Mouse (Mus musculus) retina, adult 2 months (tissue): ENCODE results near the gene Mad2l2.
"Not testable (repeated sequence)": the region's sequence is repeated elsewhere in the genome, so short reads cannot be mapped to it uniquely, and the experiment has no call there.

ENCODE experiments used
- DNase-seq: peaks from one replicate; pipeline ENCODE4 v3.0.0-alpha.2; 2012; ENCODE audit warnings: low read depth, low spot score

Gene Mad2l2

GRCm38 (mm10) chr4:148107621-148108291 lies 22.4 kb upstream of the Mad2l2 start:
- DNase-seq, result no peak

DNA sequence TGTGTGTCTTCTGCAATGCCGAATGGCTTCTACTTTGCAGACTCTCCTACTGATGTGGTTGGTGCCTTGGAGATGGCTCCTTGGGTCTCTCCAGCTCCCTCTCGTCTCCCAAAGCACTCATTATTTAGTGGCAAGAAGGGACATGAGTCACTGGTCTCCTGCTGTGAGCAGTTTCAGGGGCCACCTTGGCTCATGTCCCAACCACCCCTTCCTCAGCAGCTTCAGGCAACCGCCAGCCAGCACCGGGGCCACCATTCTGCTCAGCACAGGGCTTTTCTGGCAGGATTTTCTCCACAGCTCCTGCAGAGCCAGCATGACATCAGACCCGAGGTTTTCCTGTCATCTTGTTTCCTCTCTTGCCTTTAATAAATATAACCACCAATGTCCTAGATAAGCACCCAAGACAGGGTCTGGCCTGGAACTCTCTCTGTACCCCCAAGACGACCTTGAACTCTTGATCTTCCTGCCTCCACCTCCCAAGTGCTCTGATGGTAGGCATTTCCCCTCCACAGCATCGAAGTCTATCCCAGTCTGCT lies 21.6 kb upstream of the Mad2l2 start:
- no peak for DNase-seq

DNA sequence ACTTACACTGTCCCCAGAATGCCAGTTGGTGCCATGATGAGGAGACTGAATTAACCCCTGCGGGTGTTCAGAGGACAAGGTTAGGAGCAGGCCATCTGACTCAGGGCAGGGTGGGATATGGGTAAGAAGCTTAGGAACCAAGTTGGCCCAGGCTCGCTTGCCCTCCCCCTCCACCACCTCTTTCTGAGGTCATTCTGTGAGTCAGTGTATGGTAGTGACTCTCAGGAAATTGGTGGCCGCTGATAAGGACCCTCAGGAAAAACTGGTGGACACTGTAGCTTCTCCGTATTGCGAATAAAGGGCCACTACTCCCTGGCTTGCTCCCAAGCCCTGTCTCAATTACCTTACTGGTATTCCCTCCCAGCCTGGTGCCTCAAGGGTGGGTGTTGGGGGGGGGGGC lies 21.0 kb upstream of the Mad2l2 start:
- DNase-seq, result no peak

DNA sequence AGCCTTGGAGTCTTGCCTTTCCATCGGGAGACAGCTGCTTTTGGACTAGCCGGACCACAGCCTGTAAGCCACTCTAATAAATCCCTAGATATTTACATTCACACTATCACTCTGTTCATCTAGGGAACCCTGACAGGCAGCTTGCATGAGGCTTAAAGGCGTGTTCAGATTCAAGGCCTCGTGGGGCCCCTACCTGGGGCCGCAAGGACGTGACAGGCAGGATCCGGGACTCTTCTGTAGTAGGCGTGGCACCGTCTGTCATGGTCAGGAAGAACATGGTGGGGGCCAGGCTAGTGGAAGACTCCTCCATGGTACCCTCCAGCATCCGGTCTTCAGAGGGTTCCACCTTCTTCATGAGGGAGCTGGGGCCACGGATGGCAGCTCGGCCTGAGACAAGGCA lies 17.7 kb upstream of the Mad2l2 start:
- DNase-seq, result no peak

DNA sequence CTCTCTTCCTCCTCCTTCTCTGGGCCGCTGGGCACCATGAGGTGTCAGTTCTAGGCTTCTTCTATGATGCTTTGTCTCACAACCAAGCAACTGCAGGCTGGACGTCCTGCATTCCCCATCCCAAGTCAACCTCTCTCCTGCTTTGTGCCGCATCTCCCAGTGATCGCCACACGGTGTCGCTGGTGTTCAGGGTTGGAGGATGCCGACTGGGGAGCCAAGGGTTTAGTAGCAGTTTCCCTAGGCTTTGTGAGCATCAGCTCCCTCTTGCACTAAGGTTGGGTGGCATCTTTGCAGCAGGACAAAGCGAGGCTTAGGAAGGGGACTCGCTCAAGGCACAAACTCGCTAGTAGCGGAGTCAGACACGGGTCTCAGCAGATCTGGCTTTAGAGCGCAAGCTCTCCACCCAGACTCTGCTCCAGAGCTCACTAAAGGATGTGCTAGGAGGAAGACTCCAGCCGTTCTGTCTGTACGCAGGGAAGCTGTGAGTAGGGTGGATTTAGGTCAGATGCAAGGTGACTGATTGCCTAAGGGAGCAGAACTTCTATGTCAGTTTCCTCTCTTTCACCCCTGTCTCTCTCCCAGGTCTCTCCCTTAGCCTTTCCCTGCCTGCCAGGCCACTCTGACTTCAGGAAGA lies 15.3 kb upstream of the Mad2l2 start:
- peak; percentile 75 for DNase-seq

- DNase-seq, result no peak
These were observed 14.7 kb upstream of the Mad2l2 start for GRCm38 (mm10) chr4:148115467-148115866.

DNA sequence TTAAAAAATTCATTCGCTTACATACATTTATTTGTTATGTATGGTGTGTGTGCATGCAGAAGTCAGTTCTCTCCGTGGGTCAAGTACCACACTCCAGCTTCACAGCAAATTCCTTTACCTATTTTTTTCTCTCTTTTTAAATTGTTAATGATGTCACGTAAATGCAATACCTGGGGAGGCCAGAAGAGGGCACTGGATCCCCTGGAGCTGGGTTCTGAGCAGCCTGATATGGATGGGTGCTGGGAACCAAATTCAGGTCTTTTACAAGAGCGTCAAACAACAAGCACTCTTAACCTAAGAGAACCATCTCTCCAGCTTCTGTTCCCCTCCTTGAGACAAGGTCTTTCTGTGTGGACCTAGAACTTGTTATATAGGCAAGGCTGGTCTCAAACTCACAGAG lies 13.5 kb upstream of the Mad2l2 start:
- no peak for DNase-seq

DNA sequence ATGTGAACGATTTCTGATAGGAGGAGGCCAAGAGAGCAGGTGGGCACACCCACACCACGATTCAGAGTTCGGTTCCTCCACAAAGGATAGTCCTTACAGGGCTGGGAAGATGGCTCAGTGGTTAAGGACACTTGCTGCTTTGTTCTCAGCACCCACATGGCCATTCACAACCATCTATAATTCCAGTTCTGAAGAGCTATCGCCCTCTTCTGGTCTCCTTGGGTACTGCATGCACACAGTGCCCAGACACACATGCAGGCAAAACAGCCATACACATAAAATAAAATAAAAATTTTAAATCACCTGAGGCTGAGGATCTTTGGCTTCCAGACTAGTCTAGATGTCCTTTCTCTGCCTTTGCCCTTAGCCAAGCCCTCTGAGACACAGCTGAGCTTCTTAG lies 12.8 kb upstream of the Mad2l2 start:
- no peak for DNase-seq

DNA sequence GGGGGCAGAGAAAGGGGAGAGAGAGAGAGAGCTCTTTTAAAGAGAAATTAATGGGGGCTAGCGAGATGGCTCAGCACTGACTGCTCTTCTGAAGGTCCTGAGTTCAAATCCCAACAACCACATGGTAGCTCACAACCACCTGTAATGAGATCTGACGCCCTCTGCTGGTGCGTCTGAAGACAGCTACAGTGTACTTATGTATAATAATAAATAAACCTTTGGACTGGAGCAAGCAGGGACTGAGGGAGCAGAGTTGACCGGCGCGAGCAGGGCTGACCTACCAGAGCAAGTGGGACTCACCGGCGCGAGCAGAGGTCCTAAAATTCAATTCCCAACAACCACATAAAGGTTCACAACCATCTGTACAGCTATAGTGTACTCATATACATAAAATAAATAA lies 10.6 kb upstream of the Mad2l2 start:
- DNase-seq, result not testable (repeated sequence)

DNA sequence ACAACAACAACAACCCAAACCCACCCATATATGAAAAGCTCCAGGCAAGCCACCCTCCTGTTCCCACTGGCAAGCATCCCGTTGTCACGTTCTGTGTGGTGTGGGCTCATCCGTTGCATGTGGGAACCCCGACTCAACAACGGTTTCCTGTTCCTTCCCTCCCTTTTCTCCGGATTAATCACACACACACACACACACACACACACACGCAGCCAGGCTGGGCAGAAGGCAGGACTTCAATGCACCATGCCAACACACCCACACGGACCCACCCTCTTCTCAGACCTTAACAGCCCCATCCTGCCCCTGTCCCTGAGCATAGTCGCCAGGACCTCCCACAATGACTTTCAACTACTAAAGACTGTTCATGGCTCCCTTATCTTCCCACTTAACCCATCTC lies 9.6 kb upstream of the Mad2l2 start:
- DNase-seq, result no peak

DNA sequence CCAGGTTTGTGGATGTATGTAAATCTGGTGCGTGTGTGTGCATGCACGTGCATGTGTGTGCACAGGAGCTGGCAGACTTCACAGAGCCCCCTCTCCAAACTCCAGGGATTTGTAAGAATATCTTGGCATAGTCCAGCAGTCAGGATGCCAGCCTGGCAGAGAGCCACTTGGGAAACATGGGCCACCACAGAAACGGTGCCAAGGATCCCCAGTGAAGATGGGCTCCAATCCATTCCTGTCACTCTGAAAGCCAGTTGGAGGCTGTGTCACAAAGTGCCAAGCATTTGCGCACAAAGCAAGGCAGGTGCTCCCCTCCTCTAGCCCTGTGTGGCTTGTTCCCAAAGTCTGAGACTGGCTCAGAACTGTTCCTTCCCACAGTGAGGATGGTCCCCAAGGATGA lies 8.8 kb upstream of the Mad2l2 start:
- no peak for DNase-seq

- no peak for DNase-seq
These were observed 8.0 kb upstream of the Mad2l2 start for GRCm38 (mm10) chr4:148121982-148122693.

GRCm38 (mm10) chr4:148122694-148123066 lies 7.5 kb upstream of the Mad2l2 start:
- no peak for DNase-seq

DNA sequence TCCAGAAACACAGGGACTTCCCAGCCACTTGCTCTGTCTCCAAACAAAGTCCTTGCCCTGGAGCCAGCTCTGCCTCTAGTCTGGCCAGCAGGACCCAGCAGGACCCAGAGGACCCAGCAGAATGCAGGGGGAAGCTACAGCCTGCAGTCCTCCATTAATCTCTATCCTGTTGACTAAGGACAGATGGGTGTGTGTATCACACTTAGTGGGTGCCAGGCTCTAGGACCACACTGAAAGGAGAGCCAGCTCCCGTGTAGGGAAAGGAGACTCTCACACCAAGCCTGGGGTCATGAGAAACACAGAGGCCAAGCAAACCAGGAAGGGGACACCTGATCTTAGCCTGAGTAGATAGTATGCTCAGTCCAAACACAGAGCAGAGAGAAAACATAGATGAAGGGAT lies 1.9 kb upstream of the Mad2l2 start:
- DNase-seq, result no peak

- DNase-seq, result no peak
These were observed 1.5 kb upstream of the Mad2l2 start for GRCm38 (mm10) chr4:148128672-148129071.

DNA sequence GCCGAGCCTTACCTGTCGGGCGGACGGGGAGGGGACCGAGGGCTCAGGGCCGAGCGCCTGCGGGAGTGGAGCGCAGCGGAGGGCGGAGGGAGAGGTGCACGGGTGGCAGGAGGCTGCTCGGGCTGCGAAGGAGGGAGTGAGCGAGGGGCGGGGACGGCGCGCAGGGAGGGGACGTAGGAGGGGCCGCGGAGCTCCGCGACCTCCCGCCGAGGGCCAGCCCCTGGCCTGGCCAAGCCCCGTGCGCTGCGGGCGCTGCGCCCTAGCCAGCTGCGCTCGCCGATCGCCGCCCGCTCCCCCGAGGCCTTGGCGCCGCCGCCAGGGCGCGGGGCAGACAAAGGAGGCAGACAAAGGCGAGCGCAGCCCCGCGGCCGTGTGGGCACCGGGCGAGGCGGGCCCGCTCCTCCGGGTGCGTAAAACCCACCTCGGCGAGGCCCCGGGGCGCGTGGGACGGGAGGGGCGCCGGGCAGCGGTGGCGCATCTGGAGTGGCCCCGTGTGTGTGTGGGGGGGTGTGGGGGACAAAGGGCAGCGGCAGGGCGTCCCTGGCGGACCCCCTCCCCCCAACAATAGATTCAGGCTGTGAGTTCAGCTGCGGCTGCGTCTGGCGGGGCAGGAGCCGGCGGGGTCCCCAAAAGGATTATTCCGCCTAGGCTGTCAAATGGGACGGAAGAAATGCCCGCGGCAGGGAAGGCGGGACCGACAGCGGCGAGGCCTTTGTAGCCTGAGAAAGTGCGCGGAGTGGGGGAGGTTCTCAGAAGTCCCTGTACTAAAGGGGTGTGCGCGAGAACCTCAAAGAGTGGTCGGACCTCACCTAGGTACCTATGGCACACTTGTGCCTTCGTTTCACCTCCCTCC lies 603 bp downstream of the Mad2l2 start, which contains the start of gene Draxin:
Gene Draxin, minus strand, starts transcription at position 138 of the 853 bp plus-strand sequence.
- DNase-seq, result no peak

- DNase-seq, result no peak
These were observed 1.4 kb downstream of the Mad2l2 start for GRCm38 (mm10) chr4:148131497-148132081.

DNA sequence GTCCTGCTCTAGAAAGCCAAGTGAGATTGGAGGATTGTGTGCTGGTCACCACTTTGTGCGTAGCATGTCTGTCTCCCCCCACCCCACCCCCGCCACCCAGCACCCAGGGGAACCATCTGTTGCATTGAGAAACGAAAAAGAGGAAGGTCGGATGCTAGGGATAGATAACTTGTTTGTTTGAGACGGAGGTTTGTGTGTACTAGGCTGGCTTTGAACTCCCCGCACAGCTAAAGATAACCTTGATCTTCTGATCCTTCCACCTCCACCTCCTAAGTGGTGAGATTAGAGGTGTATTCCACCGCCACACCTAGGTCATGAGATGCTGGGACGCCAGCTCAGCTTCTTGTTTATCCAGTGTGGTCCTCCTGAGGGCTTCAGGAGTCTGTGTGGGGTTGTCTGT lies 4.8 kb downstream of the Mad2l2 start:
- no peak for DNase-seq

- DNase-seq, result no peak
These were observed 7.3 kb downstream of the Mad2l2 start for GRCm38 (mm10) chr4:148137503-148137902.

GRCm38 (mm10) chr4:148139767-148140097 lies 9.5 kb downstream of the Mad2l2 start:
- no peak for DNase-seq
